Mouse (Mus musculus): ENCODE results near the gene CN725425.

Gene CN725425

GRCm38 (mm10) chr15:91206518-91206917 is 7.2 kb downstream of the CN725425 start:
- no peak for DNase-seq (ENCODE audit: extremely low spot score)

- no peak for DNase-seq (ENCODE audit: extremely low spot score)
These were observed 38.0 kb downstream of the CN725425 start for GRCm38 (mm10) chr15:91237294-91237693.

- DNase-seq (ENCODE audit: extremely low spot score), result no peak
These were observed 41.5 kb downstream of the CN725425 start for GRCm38 (mm10) chr15:91240683-91241335.

GRCm38 (mm10) chr15:91250815-91251214 is 51.5 kb downstream of the CN725425 start:
- no peak for DNase-seq (ENCODE audit: extremely low spot score)

- DNase-seq (ENCODE audit: extremely low spot score), result no peak
These were observed 52.5 kb downstream of the CN725425 start for GRCm38 (mm10) chr15:91251544-91252408.

- no peak for DNase-seq (ENCODE audit: extremely low spot score)
These were observed 53.7 kb downstream of the CN725425 start for GRCm38 (mm10) chr15:91252956-91253355.

- no peak for DNase-seq (ENCODE audit: extremely low spot score)
These were observed 56.0 kb downstream of the CN725425 start for GRCm38 (mm10) chr15:91255308-91255707.

GRCm38 (mm10) chr15:91257140-91257539 is 57.8 kb downstream of the CN725425 start:
- no peak for DNase-seq (ENCODE audit: extremely low spot score)

GRCm38 (mm10) chr15:91260578-91260977 is 61.3 kb downstream of the CN725425 start:
- no peak for DNase-seq (ENCODE audit: extremely low spot score)

GRCm38 (mm10) chr15:91263926-91264325 is 64.6 kb downstream of the CN725425 start:
- no peak for DNase-seq (ENCODE audit: extremely low spot score)

GRCm38 (mm10) chr15:91268532-91268931 is 69.2 kb downstream of the CN725425 start:
- no peak for DNase-seq (ENCODE audit: extremely low spot score)

GRCm38 (mm10) chr15:91275961-91276360 is 76.7 kb downstream of the CN725425 start:
- no peak for DNase-seq (ENCODE audit: extremely low spot score)

GRCm38 (mm10) chr15:91279571-91279970 is 80.3 kb downstream of the CN725425 start:
- DNase-seq (ENCODE audit: extremely low spot score), result no peak

GRCm38 (mm10) chr15:91281521-91281920 is 82.2 kb downstream of the CN725425 start:
- no peak for DNase-seq (ENCODE audit: extremely low spot score)

GRCm38 (mm10) chr15:91282822-91283221 is 83.5 kb downstream of the CN725425 start:
- no peak for DNase-seq (ENCODE audit: extremely low spot score)

GRCm38 (mm10) chr15:91283418-91283817 is 84.1 kb downstream of the CN725425 start:
- no peak for DNase-seq (ENCODE audit: extremely low spot score)

GRCm38 (mm10) chr15:91299319-91299835 is 100.1 kb downstream of the CN725425 start:
- no peak for DNase-seq (ENCODE audit: extremely low spot score)

GRCm38 (mm10) chr15:91301366-91301765 is 102.1 kb downstream of the CN725425 start:
- DNase-seq (ENCODE audit: extremely low spot score), result peak; percentile 82

- DNase-seq (ENCODE audit: extremely low spot score), result peak; percentile 65
These were observed 105.1 kb downstream of the CN725425 start for GRCm38 (mm10) chr15:91304296-91304852.

Data from embryo, embryonic 9.5 days (tissue).